Mouse (Mus musculus): ENCODE data around the gene Atp6v0a1. TPM values are rescaled to one million over a fixed set of nuclear protein-coding genes. Genes with fewer than 3 reads are reported as not detected.

Atp6v0a1 gene
- 43.7 and 50.7 TPM in 2 replicates for polyA plus RNA-seq (2011; ENCODE audit: insufficient read length, low read depth, missing spikeins)

DNA sequence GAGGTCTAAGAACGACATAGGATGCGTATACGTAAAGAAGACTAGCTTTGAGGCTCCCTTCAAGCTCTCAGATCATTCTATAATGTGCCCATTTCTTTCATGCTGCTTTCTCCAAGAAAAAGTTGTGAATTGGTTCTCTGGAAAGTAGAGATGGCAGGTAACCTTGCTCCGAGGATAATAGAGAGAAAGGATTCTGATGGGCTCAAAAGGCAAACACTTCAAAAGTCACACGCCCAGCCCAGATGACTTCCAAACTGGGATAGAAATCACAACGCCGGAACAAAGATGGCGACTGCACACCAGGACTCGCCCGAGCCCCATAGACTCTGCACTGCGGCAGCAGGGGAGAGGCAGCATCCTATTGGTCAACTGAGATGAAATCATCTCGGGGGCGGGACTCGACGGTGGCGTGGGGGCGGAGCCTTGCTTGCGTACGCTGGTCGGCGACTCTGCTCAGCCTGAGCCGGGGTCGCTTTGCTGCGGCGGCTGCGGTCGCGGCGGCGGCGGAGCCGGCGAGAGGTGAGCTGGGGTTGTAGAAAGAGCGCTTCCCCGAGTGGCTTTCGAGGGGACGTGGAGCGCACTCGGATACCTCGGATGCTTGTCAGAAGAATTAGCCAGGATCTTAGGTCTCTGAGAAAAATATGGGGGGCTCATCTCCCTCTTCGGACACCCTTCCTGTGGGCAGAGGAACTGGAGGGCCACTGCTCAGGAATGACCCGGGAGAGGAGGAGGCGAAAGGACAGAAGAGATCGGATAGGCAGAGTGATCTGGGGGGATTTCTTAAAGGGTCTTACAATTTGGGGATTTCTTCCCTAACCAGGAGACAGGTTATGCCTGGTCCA, at the start of gene Atp6v0a1:
Atp6v0a1 (plus strand) TSS at position 407 of the 842 bp plus-strand sequence.
- TF ChIP-seq CTCF (IDR thresholded peaks at IDR 0.05; ENCODE audit: borderline replicate concordance, insufficient read depth, low read length): no peak
- peak; percentile 90 for TF ChIP-seq POLR2A (IDR thresholded peaks at IDR 0.05; ENCODE audit: low read depth, low read length)
- peak within 1 kb of the TSS; percentile 73 for H3K4me3 ChIP-seq (ENCODE audit: insufficient read depth, low read length)
- H3K27ac ChIP-seq (ENCODE audit: insufficient read depth, low read length): peak within 1 kb of the TSS; percentile 86
- no peaks in the 10 kb centered on the region for H3K4me1 ChIP-seq (ENCODE audit: control insufficient read depth, insufficient read depth, low read length)

- TF ChIP-seq POLR2A (IDR thresholded peaks at IDR 0.05; ENCODE audit: low read depth, low read length): no peak
- no peak for TF ChIP-seq CTCF (IDR thresholded peaks at IDR 0.05; ENCODE audit: borderline replicate concordance, insufficient read depth, low read length)
- H3K4me1 ChIP-seq (ENCODE audit: control insufficient read depth, insufficient read depth, low read length): peaks cover 26% of the 10 kb centered on the region
- no peak overlapping the region for H3K4me3 ChIP-seq (ENCODE audit: insufficient read depth, low read length)
- H3K27ac ChIP-seq (ENCODE audit: insufficient read depth, low read length): no peak overlapping the region
Measured at GRCm38 (mm10) chr11:100959464-100959810, 49.8 kb upstream of the Atp6v0a1 start.

GRCm38 (mm10) chr11:100959826-100960225, 49.4 kb upstream of the Atp6v0a1 start:
- Histone ChIP-seq H3K4me1 (ENCODE audit: control insufficient read depth, insufficient read depth, low read length) (peaks cover 26% of the 10 kb centered on the region), H3K4me3 (ENCODE audit: insufficient read depth, low read length) (no peak overlapping the region), H3K27ac (ENCODE audit: insufficient read depth, low read length) (peak overlapping the region; percentile 71)
- TF ChIP-seq CTCF (IDR thresholded peaks at IDR 0.05; ENCODE audit: borderline replicate concordance, insufficient read depth, low read length) (no peak), POLR2A (IDR thresholded peaks at IDR 0.05; ENCODE audit: low read depth, low read length) (no peak)

DNA sequence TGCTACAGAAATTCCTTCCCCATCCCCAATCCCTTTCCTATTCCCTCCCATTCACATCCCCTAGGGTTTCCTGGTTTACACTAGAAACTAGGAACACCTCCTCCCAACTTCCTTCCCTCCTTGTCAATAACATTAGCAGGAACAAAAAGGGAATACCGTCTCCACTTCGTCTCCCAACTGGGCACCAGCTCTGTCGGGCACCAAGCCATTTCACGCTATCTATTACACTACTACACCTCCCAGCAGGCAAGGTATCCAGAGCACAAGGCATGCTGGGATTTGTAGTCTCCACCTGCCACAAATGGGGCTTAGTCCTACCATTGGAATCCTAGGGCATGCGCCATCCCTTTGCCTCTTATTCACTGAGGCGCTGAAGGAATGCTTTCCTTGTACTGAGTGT, 48.7 kb upstream of the Atp6v0a1 start:
- Histone ChIP-seq H3K27ac (ENCODE audit: insufficient read depth, low read length) (peak overlapping the region; percentile 0; the same call in 1 of the 2 replicates), H3K4me1 (ENCODE audit: control insufficient read depth, insufficient read depth, low read length) (peaks cover 26% of the 10 kb centered on the region), H3K4me3 (ENCODE audit: insufficient read depth, low read length) (no peak overlapping the region)
- TF ChIP-seq CTCF (IDR thresholded peaks at IDR 0.05; ENCODE audit: borderline replicate concordance, insufficient read depth, low read length) (no peak), POLR2A (IDR thresholded peaks at IDR 0.05; ENCODE audit: low read depth, low read length) (no peak)

GRCm38 (mm10) chr11:100962371-100962911, 46.8 kb upstream of the Atp6v0a1 start:
- Histone ChIP-seq H3K4me3 (ENCODE audit: insufficient read depth, low read length) (no peak overlapping the region), H3K4me1 (ENCODE audit: control insufficient read depth, insufficient read depth, low read length) (peaks cover 34% of the 10 kb centered on the region), H3K27ac (ENCODE audit: insufficient read depth, low read length) (peak overlapping the region; percentile 77)
- no peak for TF ChIP-seq POLR2A (IDR thresholded peaks at IDR 0.05; ENCODE audit: low read depth, low read length)
- TF ChIP-seq CTCF (IDR thresholded peaks at IDR 0.05; ENCODE audit: borderline replicate concordance, insufficient read depth, low read length): no peak

DNA sequence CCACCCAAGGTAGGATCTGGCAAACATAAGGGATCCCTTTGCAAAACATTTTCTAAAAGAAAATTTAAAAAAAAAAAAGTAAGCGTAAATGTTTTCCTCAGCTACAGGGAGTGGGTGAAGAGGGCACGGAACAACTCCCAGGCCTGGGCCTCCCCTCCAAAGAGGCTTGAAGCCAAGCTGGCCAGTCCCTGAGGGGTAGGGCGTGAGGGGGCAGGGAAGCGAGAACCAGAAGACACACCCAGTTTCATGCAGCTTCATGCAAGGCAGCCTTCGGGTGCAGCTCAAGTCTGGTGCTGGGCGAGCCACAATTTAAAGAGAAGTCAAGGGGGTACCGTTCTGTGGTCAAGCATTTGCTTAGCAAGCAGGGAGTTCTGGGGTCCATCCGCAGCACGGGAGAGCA, 45.6 kb upstream of the Atp6v0a1 start:
- peak overlapping the region; percentile 77 for H3K27ac ChIP-seq (ENCODE audit: insufficient read depth, low read length)
- peaks cover 34% of the 10 kb centered on the region for H3K4me1 ChIP-seq (ENCODE audit: control insufficient read depth, insufficient read depth, low read length)
- TF ChIP-seq CTCF (IDR thresholded peaks at IDR 0.05; ENCODE audit: borderline replicate concordance, insufficient read depth, low read length): no peak
- TF ChIP-seq POLR2A (IDR thresholded peaks at IDR 0.05; ENCODE audit: low read depth, low read length): no peak
- H3K4me3 ChIP-seq (ENCODE audit: insufficient read depth, low read length): no peak overlapping the region

- peak overlapping the region; percentile 77; the same call in 1 of the 2 replicates for H3K27ac ChIP-seq (ENCODE audit: insufficient read depth, low read length)
- H3K4me3 ChIP-seq (ENCODE audit: insufficient read depth, low read length): no peak overlapping the region
- TF ChIP-seq POLR2A (IDR thresholded peaks at IDR 0.05; ENCODE audit: low read depth, low read length): no peak
- no peak for TF ChIP-seq CTCF (IDR thresholded peaks at IDR 0.05; ENCODE audit: borderline replicate concordance, insufficient read depth, low read length)
- H3K4me1 ChIP-seq (ENCODE audit: control insufficient read depth, insufficient read depth, low read length): peaks cover 29% of the 10 kb centered on the region
Measured at GRCm38 (mm10) chr11:100964180-100964579, 45.1 kb upstream of the Atp6v0a1 start.

GRCm38 (mm10) chr11:100964901-100965542, 44.2 kb upstream of the Atp6v0a1 start:
- TF ChIP-seq CTCF (IDR thresholded peaks at IDR 0.05; ENCODE audit: borderline replicate concordance, insufficient read depth, low read length): no peak
- no peak for TF ChIP-seq POLR2A (IDR thresholded peaks at IDR 0.05; ENCODE audit: low read depth, low read length)
- Histone ChIP-seq H3K27ac (ENCODE audit: insufficient read depth, low read length) (no peak overlapping the region), H3K4me1 (ENCODE audit: control insufficient read depth, insufficient read depth, low read length) (peaks cover 24% of the 10 kb centered on the region), H3K4me3 (ENCODE audit: insufficient read depth, low read length) (no peak overlapping the region)

DNA sequence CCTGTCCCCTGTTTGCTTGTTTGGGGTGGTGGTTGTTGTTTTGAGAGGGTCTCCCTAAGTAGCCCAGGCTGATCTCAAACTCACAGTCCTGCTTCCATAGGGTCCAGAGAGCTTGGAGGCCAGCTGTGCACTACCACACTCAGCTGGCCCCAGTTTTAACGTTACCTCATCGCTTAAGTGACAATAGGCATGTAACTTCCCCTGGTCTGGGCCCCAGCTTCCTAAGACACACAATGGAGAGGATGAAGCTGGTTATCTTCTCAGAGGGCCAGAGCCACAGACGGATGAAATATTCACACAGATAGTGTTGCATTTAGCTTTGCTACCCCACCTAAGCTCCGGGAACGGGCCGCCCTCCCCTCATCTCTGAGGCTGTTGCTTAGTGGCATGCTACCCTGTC, 43.5 kb upstream of the Atp6v0a1 start:
- no peak overlapping the region for H3K4me3 ChIP-seq (ENCODE audit: insufficient read depth, low read length)
- H3K4me1 ChIP-seq (ENCODE audit: control insufficient read depth, insufficient read depth, low read length): peaks cover 20% of the 10 kb centered on the region
- TF ChIP-seq CTCF (IDR thresholded peaks at IDR 0.05; ENCODE audit: borderline replicate concordance, insufficient read depth, low read length) (no peak), POLR2A (IDR thresholded peaks at IDR 0.05; ENCODE audit: low read depth, low read length) (no peak)
- no peak overlapping the region for H3K27ac ChIP-seq (ENCODE audit: insufficient read depth, low read length)
